Mouse (Mus musculus) adrenal gland, postnatal 14 days (tissue): ENCODE results near the gene Lrp2. TPM values are rescaled to one million over a fixed set of nuclear protein-coding genes. Genes with fewer than 3 reads are reported as not detected.

Experiments
- DNase-seq: peaks from one replicate; pipeline ENCODE4 v3.0.0; 2021; ENCODE audit warnings: mixed read lengths
- total RNA-seq: library from RNA; stranded (reverse); gene quantifications from 2 replicates; pipeline ENCODE4 v1.2.3, GENCODE M21; 2021

Lrp2 gene
- total RNA-seq, 1 experiment from 2014 or later: 0.78 TPM

- DNase-seq: peak; percentile 11
These were observed 184.8 kb downstream of the Lrp2 start for GRCm38 (mm10) chr2:69400866-69401604.

- no peak for DNase-seq
These were observed 189.0 kb downstream of the Lrp2 start for GRCm38 (mm10) chr2:69396760-69397435.

GRCm38 (mm10) chr2:69395597-69396248, 190.1 kb downstream of the Lrp2 start:
- DNase-seq: no peak

GRCm38 (mm10) chr2:69393947-69394346, 191.9 kb downstream of the Lrp2 start:
- DNase-seq: no peak

GRCm38 (mm10) chr2:69386118-69386871, 199.6 kb downstream of the Lrp2 start:
- no peak for DNase-seq

- no peak for DNase-seq
These were observed 203.0 kb downstream of the Lrp2 start for GRCm38 (mm10) chr2:69382838-69383237.

GRCm38 (mm10) chr2:69381740-69382139, 204.1 kb downstream of the Lrp2 start:
- DNase-seq: no peak

GRCm38 (mm10) chr2:69380281-69380680, 205.6 kb downstream of the Lrp2 start, which contains the start of gene Dhrs9:
Gene Dhrs9 (plus strand): TSS chr2:69380445.
- DNase-seq: peak; percentile 51

GRCm38 (mm10) chr2:69379801-69380200, 206.1 kb downstream of the Lrp2 start:
- DNase-seq: no peak

- no peak for DNase-seq
These were observed 209.1 kb downstream of the Lrp2 start for GRCm38 (mm10) chr2:69376780-69377179.

Other genes with a start within 250 kb of the Lrp2 start
- gene Abcb11, start 243.4 kb downstream of the Lrp2 start, total RNA-seq: 0.86 and 29.4 TPM in 2 replicates
- gene Dhrs9, start 205.6 kb downstream of the Lrp2 start, total RNA-seq: 5.0 and 11.0 TPM in 2 replicates
- gene Bbs5, start 61.1 kb upstream of the Lrp2 start, total RNA-seq: 5.1 and 9.4 TPM in 2 replicates
- gene Klhl41, start 84.1 kb upstream of the Lrp2 start, total RNA-seq: 0.22 and 0.34 TPM in 2 replicates
- gene Fastkd1, start 127.5 kb upstream of the Lrp2 start, total RNA-seq: 31.8 and 35.1 TPM in 2 replicates
- gene Ppig, start 136.5 kb upstream of the Lrp2 start, total RNA-seq: 73.6 and 76.9 TPM in 2 replicates
- gene Ccdc173, start 203.5 kb upstream of the Lrp2 start, total RNA-seq: 1.2 and 1.7 TPM in 2 replicates
- gene Phospho2, start 203.6 kb upstream of the Lrp2 start, total RNA-seq: 20.8 and 22.4 TPM in 2 replicates
- 10.6 and 11.0 TPM in 2 replicates for gene Klhl23, start 235.9 kb upstream of the Lrp2 start, total RNA-seq